Mouse (Mus musculus) T-helper 17 cell (primary cell): ENCODE data around the gene Brpf3.
"Not testable (repeated sequence)": the region's sequence is repeated elsewhere in the genome, so short reads cannot be mapped to it uniquely, and the experiment has no call there.

Experiments used
- in situ Hi-C, 2 experiments: fragments of 300-600 bp; cut with MboI, MseI; formaldehyde crosslinking; loops; 1 replicate in 1 of 2; 2 replicates in 1 of 2; pipeline ENCODE4 v1.15.1; 2025; ENCODE audit warnings: high pct_unique_total_duplicates in 2 of 2

Gene Brpf3

DNA sequence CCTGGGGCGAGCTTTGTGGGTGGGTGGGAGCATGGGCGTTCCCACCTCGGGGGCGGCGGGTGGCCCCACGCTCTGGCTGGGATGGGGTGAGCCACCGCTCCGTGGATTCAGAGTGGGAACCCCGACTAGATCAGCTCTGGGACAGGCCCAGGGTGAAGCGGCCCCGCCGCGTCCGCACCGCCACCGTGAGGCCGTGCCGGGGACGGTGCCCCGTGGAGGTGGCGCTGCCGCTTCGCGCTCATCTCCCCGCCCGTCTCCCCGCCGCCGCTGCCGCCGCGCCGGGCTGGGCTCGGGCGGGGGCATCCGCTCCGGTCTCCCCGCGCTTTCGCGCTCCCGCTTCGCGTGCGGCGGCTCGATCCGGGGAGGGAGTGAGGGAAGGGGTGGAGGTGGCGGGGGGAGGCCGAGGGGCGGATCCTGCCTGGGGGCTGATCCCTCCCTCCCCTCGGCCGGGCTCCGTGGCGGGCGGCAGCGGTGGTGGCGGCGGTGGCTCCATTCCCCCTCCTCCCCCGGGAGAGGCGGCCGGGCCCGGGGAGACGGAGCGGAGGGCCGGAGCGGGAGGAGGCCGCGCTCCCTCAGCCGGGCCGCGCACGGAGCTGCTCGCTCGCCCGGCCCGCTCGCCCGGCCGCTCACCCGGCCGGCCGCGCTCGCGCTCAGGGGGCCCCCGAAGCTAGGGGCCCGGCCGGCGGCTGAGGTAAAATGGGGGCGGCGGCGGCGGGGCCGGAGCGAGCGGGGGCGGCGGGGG lies at the start of gene Brpf3:
TSS of gene Brpf3 (plus strand) at position 420 of the 742 bp plus-strand sequence.
- in situ Hi-C loops, result loop anchor here in 1 of 2 experiments (10.0 kb wide), 1 partner anchor 1236 kb away; the partner anchor contains the start of gene AI413582

DNA sequence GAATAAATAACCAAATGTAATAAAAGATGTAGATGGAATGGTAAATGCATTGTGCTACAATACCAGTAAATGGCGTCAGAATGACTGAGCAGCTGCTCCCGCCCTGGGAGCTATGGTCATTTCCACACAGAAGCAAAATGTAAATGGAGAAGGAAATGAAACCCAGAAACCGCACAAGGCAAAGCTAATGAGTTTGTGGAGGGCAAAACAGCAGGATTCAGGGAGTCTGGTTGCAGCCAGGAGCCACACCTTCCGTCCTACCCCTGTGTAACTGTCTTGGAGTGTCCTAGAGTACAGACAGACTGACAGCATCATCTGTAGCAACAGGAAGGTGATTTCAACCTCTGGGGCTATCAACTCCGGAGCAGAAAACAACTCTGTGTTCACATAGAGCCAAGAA lies 44.4 kb upstream of the Brpf3 start:
- in situ Hi-C loops, result no loop called here

DNA sequence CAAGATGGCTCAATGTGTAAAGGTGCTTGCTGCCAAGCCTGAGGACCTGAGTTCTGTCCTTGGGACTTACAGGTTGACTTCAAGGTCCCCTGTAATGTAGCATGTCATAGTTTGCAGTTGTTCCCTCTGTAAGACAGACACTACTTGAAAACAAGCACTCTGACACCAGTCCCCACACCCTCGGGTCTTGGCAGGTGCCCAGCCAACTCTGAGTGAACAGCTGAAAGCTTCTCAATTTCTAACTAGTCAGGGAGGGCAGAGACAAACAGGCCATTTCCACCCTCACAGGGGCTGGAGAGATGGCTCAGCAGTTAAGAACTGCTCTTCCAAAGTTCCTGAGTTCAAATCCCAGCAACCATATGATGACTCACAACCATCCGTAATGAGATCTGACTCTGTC lies 43.4 kb upstream of the Brpf3 start:
- in situ Hi-C loops, result no loop called here

DNA sequence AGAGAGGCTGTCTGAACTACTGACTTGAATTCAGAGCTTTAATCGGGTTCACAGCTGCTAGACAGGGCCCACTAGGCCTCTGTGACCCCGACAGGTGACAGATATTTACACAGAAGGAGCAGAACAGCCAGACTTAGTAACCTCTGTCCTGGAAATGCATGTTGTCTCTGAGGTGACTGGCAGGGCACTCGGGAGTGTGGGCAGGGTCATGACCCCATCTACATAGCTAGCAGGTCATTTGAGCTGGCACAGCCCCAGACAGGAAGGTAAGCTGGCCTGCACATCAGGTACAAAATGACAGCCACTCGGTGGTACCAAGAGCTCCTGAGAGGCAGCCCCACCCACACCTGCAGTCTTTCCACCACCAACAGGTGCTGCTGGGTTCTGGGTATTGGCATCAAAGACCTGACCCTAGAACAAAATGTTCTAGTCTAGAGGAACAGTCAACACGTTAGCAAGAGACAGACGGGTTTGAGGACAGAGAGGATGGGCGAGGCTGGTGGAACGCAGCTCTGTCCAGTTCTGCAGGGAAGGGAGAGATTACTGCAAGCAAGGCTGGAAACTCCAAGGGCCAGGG lies 40.1 kb upstream of the Brpf3 start:
- in situ Hi-C loops, result no loop called here

DNA sequence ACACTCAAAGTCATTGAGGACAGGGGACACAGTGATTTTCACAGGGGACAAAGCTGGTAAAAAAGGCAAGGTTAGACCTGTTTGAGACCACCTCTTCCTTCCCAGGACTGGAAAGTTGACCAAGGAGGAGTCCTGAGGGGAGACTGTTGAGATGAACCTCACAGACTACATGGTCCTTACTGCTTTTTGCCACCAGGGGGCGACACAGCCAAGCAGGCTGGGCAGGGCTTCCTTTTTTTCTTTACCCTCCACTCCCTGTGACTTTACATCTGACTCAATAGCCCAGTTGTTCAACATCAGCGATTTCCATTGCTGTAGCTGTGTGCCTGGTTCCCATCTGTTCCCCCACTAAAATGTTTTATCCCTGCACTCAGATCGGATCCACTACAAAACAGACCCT lies 39.0 kb upstream of the Brpf3 start:
- in situ Hi-C loops, result no loop called here

DNA sequence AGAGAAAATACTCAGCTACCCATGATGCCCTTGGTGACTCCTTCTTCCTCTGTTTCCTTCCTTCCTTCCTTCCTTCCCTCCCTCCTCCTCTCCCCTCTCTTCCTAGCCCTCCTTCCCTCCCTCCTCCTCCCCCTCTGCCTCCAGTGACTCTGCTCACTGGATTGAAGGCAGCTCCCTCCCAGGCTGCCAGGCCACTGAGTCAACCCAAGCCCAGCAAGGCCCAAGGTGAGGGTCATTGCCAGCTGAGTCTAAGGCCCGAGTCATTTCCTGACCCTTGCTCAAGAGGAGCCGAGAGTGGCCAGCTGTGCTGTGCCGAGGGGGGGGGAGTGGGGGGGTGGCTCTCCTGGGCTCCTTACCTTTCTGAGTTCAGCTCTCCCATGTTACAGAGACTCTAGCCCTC lies 34.7 kb upstream of the Brpf3 start:
- in situ Hi-C loops, result no loop called here

DNA sequence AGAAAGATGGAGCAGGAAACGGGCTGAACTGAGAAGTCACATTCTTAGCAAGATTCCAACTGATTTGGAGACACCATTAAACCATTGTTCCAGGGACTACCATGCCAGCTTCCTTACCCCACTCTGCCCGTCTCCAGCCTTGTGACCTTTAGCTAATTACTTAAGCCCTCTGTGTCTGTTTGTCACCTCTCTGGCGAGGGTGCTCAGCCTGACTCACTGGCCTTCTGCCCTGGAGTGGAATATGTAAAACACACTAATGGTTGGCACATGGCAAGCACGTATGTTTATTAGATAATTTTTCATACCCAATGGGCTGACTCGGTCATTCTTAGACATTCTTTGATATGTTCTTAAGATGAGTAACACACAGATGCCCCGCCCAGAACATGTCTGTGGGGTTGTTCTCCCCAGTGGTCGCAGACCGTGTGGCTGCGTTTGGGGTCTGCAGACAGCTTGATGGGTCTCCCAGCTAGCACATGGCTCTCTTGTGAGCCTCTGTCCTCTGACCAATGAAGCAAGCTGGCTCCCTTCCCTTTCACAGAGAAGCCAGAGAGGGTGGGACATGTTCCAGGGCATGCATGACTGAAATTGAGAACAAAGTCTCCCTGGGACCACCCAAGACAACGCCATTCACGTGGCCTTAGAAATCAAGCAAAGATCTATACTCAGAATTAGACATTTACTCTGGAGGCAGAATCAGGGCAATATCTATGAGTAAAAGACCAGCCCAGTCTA lies 33.9 kb upstream of the Brpf3 start:
- in situ Hi-C loops, result no loop called here

DNA sequence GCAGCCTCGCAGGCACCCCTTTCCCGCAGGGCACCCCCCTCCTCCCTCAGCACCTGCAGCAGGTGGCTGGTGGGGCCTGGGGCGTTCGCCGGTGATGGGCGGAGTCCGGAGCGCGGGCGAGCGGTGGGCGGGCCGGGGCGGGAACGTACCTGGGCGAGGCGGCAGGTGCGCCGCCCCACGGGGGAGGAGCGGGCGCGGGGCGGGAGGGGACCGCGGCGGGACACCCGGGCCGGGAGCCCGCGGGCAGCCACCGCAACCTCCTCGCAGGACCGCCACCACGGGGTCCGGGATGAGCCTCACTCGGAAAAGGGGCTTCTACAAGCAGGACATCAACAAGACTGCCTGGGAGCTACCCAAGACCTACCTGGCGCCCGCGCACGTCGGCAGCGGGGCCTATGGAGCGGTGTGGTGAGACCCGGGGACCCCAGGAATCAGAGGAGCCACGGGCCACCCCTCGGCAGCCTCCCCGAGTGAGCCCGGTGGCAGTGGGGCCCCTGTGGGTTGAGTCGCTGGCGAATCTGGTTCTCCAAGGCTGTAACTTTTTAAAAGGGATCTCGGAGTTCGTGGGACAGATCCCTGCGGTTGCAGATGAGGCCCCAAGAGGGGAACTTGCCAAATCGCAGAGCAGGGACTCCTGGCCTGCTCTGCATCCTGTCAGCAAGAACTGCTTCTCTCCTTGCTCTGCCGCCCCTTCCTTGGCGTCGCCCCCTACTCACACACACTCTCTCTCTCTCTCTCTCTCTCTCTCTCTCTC lies 31.6 kb upstream of the Brpf3 start, which contains the start of gene Mapk13:
TSS of gene Mapk13 (plus strand) at position 177 of the 754 bp plus-strand sequence.
- in situ Hi-C loops, result no loop called here

DNA sequence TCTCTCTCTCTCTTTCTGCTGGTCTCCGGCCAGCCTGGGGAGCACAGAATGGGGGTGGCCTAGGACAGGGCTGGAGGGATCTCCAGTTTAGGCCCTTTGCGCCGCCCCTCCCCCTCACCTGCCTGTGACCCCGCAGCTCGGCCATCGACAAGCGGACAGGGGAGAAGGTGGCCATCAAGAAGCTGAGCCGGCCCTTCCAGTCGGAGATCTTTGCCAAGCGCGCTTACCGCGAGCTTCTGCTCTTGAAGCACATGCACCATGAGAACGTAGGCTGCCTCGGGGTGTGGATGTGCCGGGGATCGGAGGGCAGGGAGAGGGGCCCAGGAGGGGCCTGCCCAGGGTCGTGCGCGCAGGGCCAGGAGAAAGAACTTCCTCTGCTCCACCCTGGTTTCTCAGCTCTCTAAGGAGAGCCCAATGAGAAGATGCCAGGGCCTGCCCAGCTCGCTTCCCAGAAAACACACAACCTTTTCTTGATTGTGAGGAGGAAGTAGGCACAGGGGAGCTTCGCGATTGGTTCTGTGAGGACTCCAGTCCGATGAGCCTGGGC lies 30.9 kb upstream of the Brpf3 start:
- in situ Hi-C loops, result no loop called here

DNA sequence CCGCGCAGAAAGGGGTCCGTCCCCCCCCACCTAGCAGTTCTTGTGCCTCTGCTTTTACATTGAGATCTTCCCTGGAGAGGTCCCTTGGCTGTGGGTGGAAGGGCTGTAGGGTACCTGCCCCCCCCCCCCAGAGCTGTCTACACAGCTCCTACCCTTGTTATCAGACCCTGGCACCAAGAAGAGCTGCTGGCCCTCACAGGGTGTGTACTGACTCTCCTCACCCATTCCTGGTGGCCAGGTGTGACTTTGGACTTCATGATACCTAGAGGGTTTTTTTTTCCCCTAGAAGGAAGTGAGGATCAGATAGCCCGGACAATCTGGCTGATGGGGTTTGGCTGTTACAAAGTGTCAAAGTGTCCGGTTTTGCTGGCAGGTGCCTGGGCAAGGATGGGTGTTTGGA lies 29.6 kb upstream of the Brpf3 start:
- in situ Hi-C loops, result no loop called here

DNA sequence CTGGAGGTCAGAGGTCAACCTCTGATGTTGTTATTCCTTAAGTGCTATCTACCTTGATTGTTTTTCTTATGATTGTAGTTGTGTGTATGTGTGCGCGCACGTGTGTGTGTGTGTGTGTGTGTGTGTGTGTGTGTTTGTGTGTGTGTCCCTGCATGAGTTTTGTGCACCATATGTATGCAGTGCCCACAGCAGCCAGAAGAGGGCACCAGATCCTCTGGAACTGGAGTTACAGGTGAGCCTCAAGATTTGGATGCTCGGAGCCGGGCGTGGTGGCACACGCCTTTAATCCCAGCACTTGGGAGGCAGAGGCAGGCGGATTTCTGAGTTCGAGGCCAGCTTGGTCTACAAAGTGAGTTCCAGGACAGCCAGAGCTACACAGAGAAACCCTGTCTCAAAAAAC lies 26.6 kb upstream of the Brpf3 start:
- in situ Hi-C loops, result not testable (repeated sequence)

DNA sequence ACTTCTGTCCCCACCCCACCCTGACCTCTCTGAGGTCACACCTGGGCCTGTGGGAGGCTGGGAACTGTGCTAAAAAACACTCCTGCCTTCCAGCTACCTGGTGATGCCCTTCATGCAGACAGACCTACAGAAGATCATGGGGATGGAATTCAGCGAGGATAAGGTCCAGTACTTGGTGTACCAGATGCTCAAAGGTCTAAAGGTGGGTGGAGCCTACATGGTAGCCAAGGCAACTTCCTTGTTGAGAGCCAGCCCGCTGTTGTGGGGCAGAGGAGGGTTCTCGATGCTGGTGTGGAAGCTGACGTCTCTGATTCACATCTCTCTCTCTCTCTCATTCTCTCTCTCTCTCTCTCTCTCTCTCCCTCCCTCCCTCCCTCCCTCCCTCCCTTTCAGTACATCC lies 25.7 kb upstream of the Brpf3 start:
- in situ Hi-C loops, result loop anchor here in 1 of 2 experiments (5.0 kb wide), 1 partner anchor 62 kb away; no protein-coding TSS in a partner anchor

DNA sequence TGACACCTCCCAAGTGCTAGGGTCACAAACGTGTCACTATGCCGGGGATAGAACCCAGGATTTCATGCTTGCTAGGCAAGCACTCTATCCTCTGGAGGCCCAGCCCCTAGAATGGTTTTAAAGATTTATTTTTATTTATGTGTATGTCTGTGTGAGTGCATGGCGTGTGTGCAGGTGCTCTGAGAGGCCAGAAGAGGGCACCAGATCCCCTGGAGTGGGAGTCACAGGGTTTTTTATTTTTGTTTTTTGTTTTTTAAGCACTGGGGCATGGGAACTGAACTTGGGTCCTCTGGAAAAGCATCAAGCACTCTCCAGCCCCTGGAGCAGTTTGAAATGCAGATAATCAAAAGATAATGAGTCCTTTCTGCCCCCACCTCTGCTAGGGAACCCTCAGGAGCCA lies 24.1 kb upstream of the Brpf3 start:
- in situ Hi-C loops, result loop anchor here in 1 of 2 experiments (5.0 kb wide), 1 partner anchor 60 kb away; no protein-coding TSS in a partner anchor

DNA sequence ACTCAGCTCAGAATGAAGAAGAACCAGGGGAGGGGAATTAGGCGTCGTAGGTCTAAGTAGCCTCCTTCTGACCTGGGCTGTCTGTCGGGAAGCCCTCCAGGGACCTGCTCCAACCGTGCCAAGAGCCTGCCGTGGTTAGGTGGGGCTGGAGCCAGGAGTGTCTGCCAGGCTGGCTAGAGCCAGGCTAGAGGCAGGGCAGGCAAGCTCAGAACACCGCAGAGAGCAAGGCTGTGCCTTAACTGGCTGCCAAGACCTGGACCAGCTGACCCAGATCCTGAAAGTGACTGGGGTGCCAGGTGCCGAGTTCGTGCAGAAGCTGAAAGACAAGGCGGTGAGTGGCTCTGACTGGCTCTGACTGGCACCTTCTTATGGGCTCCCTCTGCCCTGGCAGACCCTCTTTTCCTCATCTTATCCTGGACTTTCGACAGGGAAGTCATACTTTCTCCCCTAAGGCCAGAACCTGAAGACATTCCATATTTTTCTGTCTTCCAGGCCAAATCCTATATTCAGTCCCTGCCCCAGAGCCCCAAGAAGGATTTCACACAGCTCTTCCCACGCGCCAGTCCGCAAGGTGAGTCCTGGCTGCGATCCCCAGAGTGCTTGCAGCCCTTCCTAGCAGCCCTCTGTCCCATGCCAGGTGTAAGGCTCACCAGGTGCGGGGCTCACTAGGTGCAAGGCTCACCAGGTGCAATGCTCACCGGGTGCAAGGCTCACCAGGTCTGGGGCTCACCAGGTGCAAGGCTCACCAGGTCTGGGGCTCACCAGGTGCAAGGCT lies 23.5 kb upstream of the Brpf3 start:
- in situ Hi-C loops, result loop anchor here in 1 of 2 experiments (5.0 kb wide), 1 partner anchor 60 kb away; no protein-coding TSS in a partner anchor

DNA sequence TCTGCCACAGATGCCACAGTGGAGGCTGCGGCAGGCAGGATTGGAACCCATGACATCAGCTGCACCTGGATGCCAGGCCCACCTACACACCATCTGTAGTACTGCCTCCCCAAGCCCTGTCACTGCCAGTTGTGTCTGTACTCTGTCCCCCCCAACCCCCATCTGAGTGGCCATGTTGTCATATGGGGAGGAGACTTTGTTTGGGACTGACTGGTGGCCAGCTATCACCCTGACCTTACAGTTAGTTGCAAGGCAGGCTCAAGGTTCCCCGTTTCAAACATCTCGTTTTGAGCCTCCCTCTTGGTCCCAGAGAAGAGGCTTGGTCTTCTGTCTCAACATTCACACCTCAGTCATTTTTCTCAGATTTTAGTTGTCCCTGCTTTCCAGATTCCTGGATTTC lies 21.2 kb upstream of the Brpf3 start:
- in situ Hi-C loops, result loop anchor here in 1 of 2 experiments (5.0 kb wide), 1 partner anchor 58 kb away; no protein-coding TSS in a partner anchor

DNA sequence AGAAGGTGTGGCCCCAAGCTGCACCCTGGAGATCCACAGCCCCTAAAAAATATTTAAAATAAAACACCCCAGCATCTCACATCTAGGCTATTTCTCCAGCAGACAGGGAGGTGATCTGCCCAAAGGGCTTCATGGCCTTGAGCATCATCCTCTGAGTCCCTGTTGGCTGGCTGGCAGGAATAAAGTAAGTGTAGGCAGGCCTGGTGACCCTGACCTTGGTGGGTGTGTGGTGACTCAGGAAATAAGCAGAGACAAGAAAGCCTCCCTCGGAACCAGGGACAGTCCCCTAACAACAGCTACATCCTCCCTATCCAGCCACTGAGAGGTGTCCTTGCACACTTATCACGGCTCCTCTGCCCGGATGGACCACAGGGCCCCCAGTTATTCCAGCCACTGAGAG lies 20.1 kb upstream of the Brpf3 start:
- in situ Hi-C loops, result no loop called here

DNA sequence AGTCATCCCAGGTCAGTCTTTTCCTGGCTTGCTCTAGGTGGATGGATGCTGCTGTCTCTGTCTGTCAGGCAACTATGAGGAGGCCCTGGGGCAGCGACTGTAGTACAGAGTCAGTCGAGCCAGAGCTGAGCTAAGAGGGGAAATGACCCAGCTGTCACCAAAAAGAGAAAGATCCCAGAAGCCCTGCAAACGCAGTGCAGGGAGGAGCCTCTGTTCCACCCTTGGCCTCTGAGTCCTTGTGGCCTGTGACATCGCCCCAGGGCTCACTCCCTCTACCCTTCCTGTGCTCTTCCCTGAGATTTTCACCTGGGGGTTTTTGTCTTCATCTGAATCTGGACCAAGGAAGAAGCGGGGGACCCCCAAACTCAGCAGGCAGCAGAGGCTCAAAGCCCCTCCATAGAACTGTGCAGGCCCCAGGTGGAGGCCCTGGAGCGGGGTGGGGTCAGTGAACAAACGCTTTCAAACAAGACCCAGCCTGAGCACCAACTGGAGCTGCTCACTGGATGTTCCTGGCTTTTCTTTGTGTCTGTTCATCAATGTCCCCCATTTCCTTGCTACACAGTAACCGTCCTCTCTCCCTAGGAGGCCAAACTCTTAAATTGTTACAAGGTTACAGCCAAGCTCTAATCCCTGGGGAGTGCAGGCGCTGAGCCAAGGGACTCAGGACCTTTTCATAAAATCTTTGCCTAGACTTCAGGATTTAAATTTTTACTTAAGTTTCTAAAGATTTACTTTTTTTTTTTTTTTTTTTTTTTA lies 19.4 kb upstream of the Brpf3 start:
- in situ Hi-C loops, result no loop called here

DNA sequence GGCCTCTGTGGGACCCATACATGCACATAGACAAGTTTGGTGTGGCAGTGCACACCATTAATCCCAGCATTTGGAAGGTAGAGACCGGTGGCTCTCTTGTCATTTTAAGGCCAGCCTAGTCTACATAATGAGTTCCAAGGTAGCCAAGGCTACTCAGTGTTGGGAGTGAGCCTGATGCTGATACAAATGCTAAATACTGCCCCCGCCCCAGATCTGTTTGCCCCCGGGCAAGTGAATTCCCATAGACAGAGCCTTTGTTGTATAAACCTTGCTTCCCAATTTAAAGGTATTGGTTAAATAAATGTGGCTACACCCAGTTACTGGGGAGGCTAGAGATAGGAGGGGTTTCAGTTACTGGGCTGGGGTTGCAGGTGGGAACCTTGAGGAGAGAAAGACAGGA lies 15.9 kb upstream of the Brpf3 start:
- in situ Hi-C loops, result no loop called here

DNA sequence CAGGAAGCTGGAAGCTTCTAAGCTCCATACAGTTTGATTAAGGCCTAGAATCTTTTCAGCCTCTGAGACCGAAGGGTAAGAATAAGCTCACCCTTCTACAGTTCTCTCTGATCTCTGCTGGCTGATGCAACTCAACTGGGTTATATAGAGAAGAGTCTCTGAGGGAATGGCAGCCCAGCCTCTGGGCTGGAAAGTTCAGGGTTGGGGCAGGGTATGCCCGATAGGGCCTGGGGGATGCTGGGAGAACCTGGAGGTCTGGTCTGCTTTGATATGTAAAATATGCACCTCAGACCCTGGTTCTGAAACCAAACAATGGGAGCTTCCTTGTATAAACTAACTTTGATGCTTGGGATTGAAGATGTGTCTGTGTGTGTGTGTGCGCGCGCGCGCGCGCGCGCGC lies 13.4 kb upstream of the Brpf3 start:
- in situ Hi-C loops, result no loop called here

DNA sequence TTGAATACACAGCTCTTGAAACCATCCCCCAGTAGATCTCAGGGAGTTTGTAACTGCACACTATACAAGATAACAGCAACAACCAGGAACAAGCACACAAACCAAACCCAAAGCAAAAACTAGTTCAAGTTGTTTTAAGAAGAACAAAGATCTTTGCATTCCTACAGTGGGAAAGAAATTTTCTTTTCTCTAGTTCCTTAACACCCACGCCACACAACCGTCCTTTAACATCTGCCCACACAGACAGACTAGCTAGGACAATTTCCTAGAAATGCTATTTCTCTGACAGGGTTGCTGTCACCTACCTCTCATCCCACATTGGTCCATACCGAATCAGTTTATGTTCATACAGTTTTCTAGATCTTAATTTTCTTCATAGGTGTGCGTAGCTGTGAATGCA lies 3.9 kb upstream of the Brpf3 start:
- in situ Hi-C loops, result no loop called here
